Mouse (Mus musculus) T-helper 1 cell (primary cell): ENCODE measurements around the gene Vhl.

ENCODE experiments used
- in situ Hi-C: fragments of 300-600 bp; cut with MboI, MseI; formaldehyde crosslinking; loops from one replicate; pipeline ENCODE4 v1.15.1; 2025; ENCODE audit warnings: high pct_unique_total_duplicates

The Vhl gene

DNA sequence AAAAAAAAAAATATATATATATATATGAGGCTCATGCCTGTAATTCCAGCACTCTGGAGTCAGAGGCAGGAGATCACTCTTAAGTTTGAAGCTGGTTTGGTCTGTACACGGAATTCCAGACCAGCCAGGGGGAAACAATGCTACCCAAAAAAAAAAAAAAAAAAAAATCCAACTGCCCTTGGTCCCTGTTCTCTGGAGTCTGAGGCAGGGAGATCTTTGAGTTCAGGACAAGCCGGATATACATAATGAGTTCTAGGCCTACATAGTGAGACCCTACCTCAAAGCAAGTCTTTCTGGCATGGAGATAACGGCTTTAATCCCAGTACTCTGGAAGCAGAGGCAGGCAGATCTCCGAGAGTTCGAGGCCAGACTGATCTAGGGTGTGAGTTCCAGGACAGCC, 373 bp upstream of the Vhl start:
- in situ Hi-C loops, result no loop called here

- in situ Hi-C loops, result no loop called here
Measured at GRCm38 (mm10) chr6:113624989-113625770, 1.4 kb downstream of the Vhl start.

GRCm38 (mm10) chr6:113630322-113630721, 6.6 kb downstream of the Vhl start:
- in situ Hi-C loops, result no loop called here

DNA sequence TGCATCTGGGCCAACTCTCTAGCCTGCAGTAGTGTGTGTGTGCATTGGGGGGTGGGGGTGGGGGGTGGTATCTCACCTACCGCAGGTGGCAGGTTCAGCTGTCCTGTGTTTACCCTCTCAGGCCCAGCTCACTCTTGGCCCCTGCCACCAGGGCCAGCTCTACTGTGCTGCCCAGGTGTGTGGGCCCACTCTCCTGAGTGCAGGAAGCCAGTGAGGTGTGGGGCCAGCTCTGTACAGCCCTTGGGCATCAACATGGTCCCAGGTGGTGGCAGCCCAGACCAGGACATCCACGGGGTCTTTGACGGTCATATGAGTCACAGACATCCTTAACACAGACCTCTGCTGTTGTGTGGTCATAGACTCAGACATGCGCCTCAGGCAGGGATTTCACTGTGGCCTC, 9.1 kb downstream of the Vhl start:
- in situ Hi-C loops, result no loop called here

- in situ Hi-C loops, result loop anchor here (5.0 kb wide), 1 partner anchor 39 kb away; no protein-coding TSS in a partner anchor
Measured at GRCm38 (mm10) chr6:113638302-113639040, 14.7 kb downstream of the Vhl start, which contains the start of gene Irak2. Irak2 (plus strand) TSS chr6:113638467.

DNA sequence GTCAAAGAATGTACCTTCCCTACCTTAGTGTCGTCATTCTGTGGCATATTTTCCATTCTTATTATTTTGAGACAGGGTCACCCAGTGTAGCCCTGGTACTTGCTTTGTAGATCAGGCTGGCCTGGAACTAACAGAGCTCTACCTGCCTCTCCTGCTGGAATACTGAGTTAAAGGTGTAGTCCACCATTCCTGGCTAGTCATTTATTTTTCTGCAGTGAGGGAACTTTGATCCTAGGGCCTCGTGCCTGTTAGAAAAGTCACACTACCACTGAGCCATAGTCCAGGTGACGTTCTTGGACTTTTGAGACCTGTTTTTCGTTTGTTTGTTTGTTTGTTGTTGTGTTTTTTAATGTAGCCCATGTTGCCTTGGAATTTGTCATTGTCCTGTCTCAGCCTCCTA, 15.4 kb downstream of the Vhl start:
- in situ Hi-C loops, result loop anchor here (5.0 kb wide), 1 partner anchor 38 kb away; no protein-coding TSS in a partner anchor

GRCm38 (mm10) chr6:113642605-113643004, 18.8 kb downstream of the Vhl start:
- in situ Hi-C loops, result no loop called here

GRCm38 (mm10) chr6:113643021-113643420, 19.3 kb downstream of the Vhl start:
- in situ Hi-C loops, result no loop called here

GRCm38 (mm10) chr6:113643967-113644366, 20.2 kb downstream of the Vhl start:
- in situ Hi-C loops, result no loop called here

- in situ Hi-C loops, result no loop called here
Measured at GRCm38 (mm10) chr6:113644808-113645207, 21.0 kb downstream of the Vhl start.

- in situ Hi-C loops, result loop anchor here (10.0 to 25.0 kb wide), 2 partner anchors 1263 to 1785 kb away; no protein-coding TSS in a partner anchor
Measured at GRCm38 (mm10) chr6:113649346-113650196, 25.8 kb downstream of the Vhl start.

GRCm38 (mm10) chr6:113650197-113650640, 26.5 kb downstream of the Vhl start:
- in situ Hi-C loops, result loop anchor here (10.0 to 25.0 kb wide), 2 partner anchors 1262 to 1785 kb away; no protein-coding TSS in a partner anchor

- in situ Hi-C loops, result loop anchor here (10.0 to 25.0 kb wide), 2 partner anchors 1261 to 1783 kb away; no protein-coding TSS in a partner anchor
Measured at GRCm38 (mm10) chr6:113651626-113652025, 27.9 kb downstream of the Vhl start.

DNA sequence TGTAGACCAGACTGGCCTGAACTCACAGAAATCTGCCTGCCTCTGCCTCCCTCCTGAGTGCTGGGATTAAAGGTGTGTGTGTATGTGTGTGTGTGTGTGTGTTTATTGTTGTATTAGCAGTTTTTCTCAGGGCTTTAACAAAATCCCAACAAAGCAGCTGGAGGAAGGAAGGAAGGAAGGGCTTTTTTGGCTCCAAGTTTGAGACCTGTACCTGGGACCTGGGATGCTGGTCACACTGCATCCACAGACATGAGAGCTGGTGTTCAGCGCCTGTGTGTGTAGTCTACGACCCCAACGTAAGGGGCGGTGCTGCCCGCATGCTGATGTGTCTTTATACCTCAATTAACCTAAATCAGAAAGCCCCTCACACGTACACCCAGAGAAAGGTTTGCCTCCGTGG, 29.8 kb downstream of the Vhl start:
- in situ Hi-C loops, result loop anchor here (10.0 to 25.0 kb wide), 2 partner anchors 1259 to 1781 kb away; no protein-coding TSS in a partner anchor

DNA sequence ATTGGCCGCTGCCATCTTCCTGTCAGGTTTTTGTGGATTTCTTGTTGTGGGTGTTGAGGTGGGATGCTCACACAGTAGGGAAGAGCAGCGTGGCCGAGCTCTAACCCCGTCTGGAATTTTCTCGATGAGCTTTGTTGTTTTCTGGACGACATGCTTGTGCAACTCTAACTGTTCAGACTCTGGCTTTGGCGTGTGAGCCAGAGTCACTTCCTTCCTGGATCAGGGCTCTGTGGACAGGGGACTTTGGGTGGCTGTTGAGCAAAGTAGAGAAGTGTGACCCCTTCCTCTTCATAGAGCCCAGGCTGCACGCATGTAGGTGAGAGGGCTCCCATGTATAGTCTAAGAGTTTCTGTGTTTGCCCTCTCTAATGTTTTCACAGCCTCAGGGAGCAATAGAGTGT, 30.3 kb downstream of the Vhl start:
- in situ Hi-C loops, result loop anchor here (10.0 to 25.0 kb wide), 2 partner anchors 1258 to 1781 kb away; no protein-coding TSS in a partner anchor

- in situ Hi-C loops, result loop anchor here (10.0 to 25.0 kb wide), 2 partner anchors 1257 to 1780 kb away; no protein-coding TSS in a partner anchor
Measured at GRCm38 (mm10) chr6:113654753-113655397, 31.1 kb downstream of the Vhl start.

- in situ Hi-C loops, result loop anchor here (10.0 to 25.0 kb wide), 2 partner anchors 1257 to 1779 kb away; no protein-coding TSS in a partner anchor
Measured at GRCm38 (mm10) chr6:113655475-113655874, 31.7 kb downstream of the Vhl start.

DNA sequence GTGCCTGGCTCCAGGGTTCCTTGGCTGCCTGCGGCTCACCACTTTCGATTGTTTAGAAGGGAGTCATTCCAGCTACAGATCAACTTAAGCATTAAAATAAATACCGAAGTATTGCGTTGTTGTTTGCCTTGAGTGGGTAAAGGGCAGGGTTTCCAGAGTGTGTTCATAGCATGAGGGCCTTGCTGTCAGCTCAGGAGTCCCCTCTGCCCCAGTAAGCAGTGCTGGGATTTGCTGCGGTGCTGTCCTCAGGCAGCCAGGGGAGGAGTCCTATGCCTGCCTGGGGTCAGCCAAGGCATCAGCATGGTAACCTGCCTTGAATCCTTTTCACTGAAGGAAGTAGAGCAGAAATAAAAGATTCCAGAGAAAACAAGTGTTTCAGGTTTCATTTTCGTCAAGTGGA, 33.1 kb downstream of the Vhl start:
- in situ Hi-C loops, result loop anchor here (10.0 to 25.0 kb wide), 2 partner anchors 1255 to 1778 kb away; no protein-coding TSS in a partner anchor

DNA sequence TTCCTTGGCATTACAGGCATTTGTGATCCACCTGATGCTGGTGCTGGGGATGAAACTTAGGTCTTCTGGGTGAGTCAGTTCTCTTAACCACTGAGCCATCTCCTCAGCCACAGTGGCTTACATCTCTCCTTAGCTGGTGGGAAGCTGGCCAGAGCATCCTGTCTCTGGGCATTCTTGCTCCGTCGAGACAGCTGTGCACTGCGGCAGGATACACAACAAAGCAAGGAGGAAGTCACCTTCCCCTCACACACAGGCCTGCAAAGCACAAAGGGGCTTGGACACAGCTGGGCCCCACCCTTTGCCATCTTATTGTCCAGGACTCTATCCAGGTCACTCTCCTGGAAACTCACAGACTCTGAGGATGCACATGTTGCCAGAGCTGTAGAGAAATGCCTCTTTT, 34.5 kb downstream of the Vhl start:
- in situ Hi-C loops, result loop anchor here (10.0 to 25.0 kb wide), 2 partner anchors 1254 to 1777 kb away; no protein-coding TSS in a partner anchor
